Mouse (Mus musculus) adipocyte (in vitro differentiated cells): ENCODE results near the gene Cep19.

Source experiments
- DNase-seq: peaks from one replicate; pipeline ENCODE4 v3.0.0-alpha.2; 2016; ENCODE audit warnings: low spot score

The Cep19 gene

DNA sequence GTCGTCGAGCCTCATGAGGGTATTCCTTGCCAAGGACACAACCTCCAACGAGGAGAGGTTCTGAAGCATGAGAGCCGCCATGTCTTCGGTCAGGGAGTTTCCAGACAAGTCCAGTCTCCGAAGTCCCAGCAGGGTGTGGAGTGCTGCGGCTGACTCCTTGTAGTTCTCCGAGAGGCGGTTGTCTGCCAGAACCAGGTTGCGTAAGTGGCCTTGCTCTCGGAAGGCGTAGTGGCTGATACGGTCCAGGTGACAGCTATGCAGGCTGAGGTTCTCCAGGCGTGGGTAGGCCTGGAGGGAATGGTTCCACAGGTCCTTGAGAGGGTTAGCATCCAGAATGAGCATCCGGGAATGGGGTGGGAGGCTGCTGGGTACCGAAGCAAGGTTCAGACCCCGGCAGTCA lies 45.0 kb downstream of the Cep19 start:
- no peak for DNase-seq

DNA sequence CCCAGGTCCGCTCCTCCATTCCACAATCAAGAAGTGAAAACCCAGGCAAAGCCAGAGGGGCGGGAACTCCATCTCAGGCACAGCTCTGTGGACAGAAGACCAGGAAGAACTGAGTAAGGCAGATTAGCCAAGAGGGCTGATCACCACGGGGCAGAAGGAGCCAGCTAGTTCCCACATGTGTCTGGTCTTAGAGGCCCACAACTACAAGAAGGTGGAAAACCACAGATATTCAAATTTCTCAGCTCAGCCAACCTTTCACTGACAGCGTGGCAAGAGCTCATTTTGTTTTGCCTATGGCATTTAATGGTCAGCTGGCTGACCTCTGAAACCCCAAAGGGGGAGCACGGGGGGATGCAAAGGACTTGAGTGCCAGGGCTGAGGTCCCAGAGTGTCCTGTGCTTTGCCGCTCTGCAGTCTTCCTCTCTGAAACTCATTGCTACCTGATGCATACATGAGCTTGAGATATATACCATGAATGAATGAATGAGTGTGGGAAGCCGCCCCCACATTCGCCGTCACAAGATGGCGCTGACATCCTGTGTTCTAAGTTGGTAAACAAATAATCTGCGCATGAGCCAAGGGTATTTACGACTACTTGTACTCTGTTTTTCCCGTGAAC lies 48.1 kb downstream of the Cep19 start:
- DNase-seq, result no peak

DNA sequence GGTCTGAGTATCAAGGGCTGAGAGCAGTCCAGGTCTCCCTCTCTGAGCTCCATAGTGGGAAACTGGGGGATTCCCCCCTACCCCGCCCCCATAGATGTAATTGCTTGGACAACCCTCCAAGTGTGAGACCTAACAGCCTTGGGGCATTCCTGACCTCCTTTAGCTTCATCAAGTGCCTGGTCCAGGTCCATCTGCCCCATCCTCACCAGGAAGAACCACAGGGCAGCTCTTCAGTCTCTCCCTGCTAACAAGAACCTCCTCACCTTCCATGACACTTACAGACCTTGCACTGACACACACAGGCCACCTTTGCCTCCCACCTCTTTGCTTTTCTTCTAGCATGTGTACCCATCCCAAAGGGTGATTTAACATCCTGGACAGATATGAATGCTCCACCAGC lies 54.4 kb downstream of the Cep19 start:
- DNase-seq, result no peak

GRCm38 (mm10) chr16:32154437-32154836 lies 54.8 kb downstream of the Cep19 start:
- no peak for DNase-seq

- no peak for DNase-seq
Observed at GRCm38 (mm10) chr16:32156719-32157118, 57.1 kb downstream of the Cep19 start.

DNA sequence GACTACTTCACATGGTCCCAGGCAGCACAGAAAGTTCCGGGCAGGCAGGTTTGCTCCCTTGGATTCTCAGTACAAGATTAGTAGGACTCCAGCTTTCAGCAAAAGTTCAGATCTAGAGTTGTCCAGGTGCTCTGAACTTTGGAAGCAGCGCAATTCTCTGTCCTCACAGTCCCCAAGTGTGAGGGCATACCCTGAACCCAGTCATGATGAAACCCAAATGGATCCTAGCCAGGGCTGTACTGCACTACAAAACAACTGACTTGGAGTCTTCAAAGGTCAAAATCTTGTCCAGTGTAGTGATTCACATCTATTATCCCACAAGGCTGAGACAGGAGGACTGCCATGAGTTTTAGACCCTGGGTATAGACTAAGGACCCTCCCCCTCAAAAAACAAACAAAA lies 57.8 kb downstream of the Cep19 start:
- DNase-seq, result peak; percentile 62
